Mouse (Mus musculus) Patski (cell line): ENCODE results near the gene Cmah. TPM values are rescaled to one million over a fixed set of nuclear protein-coding genes. Genes with fewer than 3 reads are reported as not detected.
"Not testable (repeated sequence)": the region's sequence is repeated elsewhere in the genome, so short reads cannot be mapped to it uniquely, and the experiment has no call there.

Source experiments
- ATAC-seq: fragments of 100-300 bp; one replicate; pipeline ENCODE4 v1.8.0; 2021
- CTCF ChIA-PET: fragments of 350-600 bp; sonication (Branson Sonifier 250); formaldehyde crosslinking; loops from one replicate; lab custom pipeline; 2022; ENCODE audit warnings: inconsistent platforms; lab: Charles Lee
- POLR2A ChIA-PET: fragments of 350-600 bp; sonication (Branson Sonifier 250); formaldehyde crosslinking; loops from one replicate; lab custom pipeline; 2022; ENCODE audit warnings: antibody characterized with exemption, inconsistent platforms; lab: Charles Lee
- DNase-seq: peaks from one replicate; pipeline ENCODE4 v3.0.0-alpha.2; 2011; ENCODE audit warnings: low read depth, low spot score
- H3K27me3 ChIP-seq: fragments of 371-371 bp; one replicate; pipeline ENCODE4 v1.5.1; 2021
- CTCF ChIP-seq: fragments of 100-300 bp; IDR thresholded peaks from one replicate; pipeline ENCODE4 v1.5.1; 2021
- in situ Hi-C: fragments of 300-500 bp; cut with MboI; formaldehyde crosslinking; loops from 3 replicates; pipeline ENCODE4 v1.11.1; 2018; ENCODE audit warnings: low pct_unique_long_range_greater_than_20kb, mixed read lengths
- polyA plus RNA-seq: library from polyadenylated mRNA; unstranded; gene quantifications from one replicate; pipeline ENCODE4 v1.2.3, GENCODE M21; 2021

The Cmah gene
- polyA plus RNA-seq, 1 experiment from 2014 or later, result 0.99 TPM

- ChIA-PET CTCF (interaction anchor here (1.0 to 1.4 kb wide), 2 partner anchors 11 to 78 kb away, joined by 3 to 5 read pairs; partner anchors contain the start of gene Cmah), POLR2A (no interaction called here)
- in situ Hi-C loops, result loop anchor here (5.0 to 10.0 kb wide), 2 partner anchors 126 to 349 kb away; no protein-coding TSS in a partner anchor
- H3K27me3 ChIP-seq, result peaks cover 9% of the 10 kb centered on the region
- TF ChIP-seq CTCF, result no peak
- no peak for DNase-seq
- no peak for ATAC-seq
Observed at GRCm38 (mm10) chr13:24338343-24338861, 11.2 kb downstream of the Cmah start.

- ChIA-PET CTCF (interaction anchor here (0.8 to 1.1 kb wide), 3 partner anchors 10 to 58 kb away, joined by 3 read pairs; partner anchors contain the start of gene Cmah), POLR2A (no interaction called here)
- no peak for TF ChIP-seq CTCF
- peaks cover 9% of the 10 kb centered on the region for H3K27me3 ChIP-seq
- in situ Hi-C loops, result loop anchor here (5.0 to 10.0 kb wide), 2 partner anchors 125 to 347 kb away; no protein-coding TSS in a partner anchor
- ATAC-seq, result no peak
- DNase-seq, result no peak
Observed at GRCm38 (mm10) chr13:24339907-24340306, 12.7 kb downstream of the Cmah start.

- ChIA-PET POLR2A (no interaction called here), CTCF (interaction anchor here (1.1 kb wide), 1 partner anchor 13 kb away, joined by 3 read pairs; the partner anchor contains the start of gene Cmah)
- no peak for TF ChIP-seq CTCF
- ATAC-seq, result no peak
- in situ Hi-C loops, result no loop called here
- H3K27me3 ChIP-seq, result peaks cover 7% of the 10 kb centered on the region
- DNase-seq, result no peak
Observed at GRCm38 (mm10) chr13:24340462-24340861, 13.3 kb downstream of the Cmah start.

GRCm38 (mm10) chr13:24342091-24342490 is 14.9 kb downstream of the Cmah start:
- no peaks in the 10 kb centered on the region for H3K27me3 ChIP-seq
- ChIA-PET CTCF (no interaction called here), POLR2A (no interaction called here)
- ATAC-seq (no peak), DNase-seq (no peak)
- no peak for TF ChIP-seq CTCF
- in situ Hi-C loops, result no loop called here

GRCm38 (mm10) chr13:24353004-24353403 is 25.8 kb downstream of the Cmah start:
- ATAC-seq, result no peak
- ChIA-PET POLR2A (no interaction called here), CTCF (no interaction called here)
- in situ Hi-C loops, result no loop called here
- TF ChIP-seq CTCF, result no peak
- no peaks in the 10 kb centered on the region for H3K27me3 ChIP-seq
- no peak for DNase-seq

GRCm38 (mm10) chr13:24354751-24355150 is 27.5 kb downstream of the Cmah start:
- in situ Hi-C loops, result no loop called here
- ChIA-PET POLR2A (no interaction called here), CTCF (no interaction called here)
- TF ChIP-seq CTCF, result no peak
- DNase-seq (no peak), ATAC-seq (no peak)
- H3K27me3 ChIP-seq, result no peaks in the 10 kb centered on the region

GRCm38 (mm10) chr13:24359181-24359580 is 32.0 kb downstream of the Cmah start:
- no peak for DNase-seq
- ChIA-PET POLR2A (no interaction called here), CTCF (no interaction called here)
- H3K27me3 ChIP-seq, result no peaks in the 10 kb centered on the region
- TF ChIP-seq CTCF, result no peak
- ATAC-seq, result no peak
- in situ Hi-C loops, result no loop called here

GRCm38 (mm10) chr13:24365191-24365590 is 38.0 kb downstream of the Cmah start:
- ChIA-PET POLR2A (no interaction called here), CTCF (interaction anchor here (0.8 kb wide), 1 partner anchor 22 kb away, joined by 4 read pairs; no protein-coding TSS in a partner anchor)
- no peak for TF ChIP-seq CTCF
- in situ Hi-C loops, result no loop called here
- no peaks in the 10 kb centered on the region for H3K27me3 ChIP-seq
- no peak for ATAC-seq
- DNase-seq, result no peak

- DNase-seq (no peak), ATAC-seq (no peak)
- TF ChIP-seq CTCF, result no peak
- POLR2A ChIA-PET, result interaction anchor here (0.5 kb wide), 1 partner anchor 110 kb away, joined by 4 read pairs; no protein-coding TSS in a partner anchor
- CTCF ChIA-PET, result no interaction called here
- in situ Hi-C loops, result no loop called here
- H3K27me3 ChIP-seq, result no peaks in the 10 kb centered on the region
Observed at GRCm38 (mm10) chr13:24372893-24373599, 45.8 kb downstream of the Cmah start.

- POLR2A ChIA-PET, CTCF ChIA-PET, H3K27me3 ChIP-seq, in situ Hi-C loops, ATAC-seq, DNase-seq: not testable (repeated sequence)
Observed at GRCm38 (mm10) chr13:24374606-24375005, 47.4 kb downstream of the Cmah start.
